Mouse (Mus musculus) lung, postnatal 36 days (tissue): ENCODE results near the gene 4930452B06Rik.

ENCODE experiments used
- DNase-seq: peaks from one replicate; pipeline ENCODE4 v3.0.0; 2022; ENCODE audit warnings: mixed read lengths

4930452B06Rik gene

GRCm38 (mm10) chr14:8449299-8449698, 216.7 kb downstream of the 4930452B06Rik start:
- no peak for DNase-seq

GRCm38 (mm10) chr14:8447352-8447751, 218.7 kb downstream of the 4930452B06Rik start:
- DNase-seq = no peak

GRCm38 (mm10) chr14:8444363-8444762, 221.7 kb downstream of the 4930452B06Rik start:
- DNase-seq = peak; percentile 17

GRCm38 (mm10) chr14:8442691-8443090, 223.3 kb downstream of the 4930452B06Rik start:
- no peak for DNase-seq

- DNase-seq = no peak
Measured at GRCm38 (mm10) chr14:8441623-8442022, 224.4 kb downstream of the 4930452B06Rik start.

- DNase-seq = peak; percentile 60
Measured at GRCm38 (mm10) chr14:8430611-8431230, 235.3 kb downstream of the 4930452B06Rik start.

- DNase-seq = no peak
Measured at GRCm38 (mm10) chr14:8429767-8430166, 236.3 kb downstream of the 4930452B06Rik start.

- no peak for DNase-seq
Measured at GRCm38 (mm10) chr14:8422833-8423232, 243.2 kb downstream of the 4930452B06Rik start.

GRCm38 (mm10) chr14:8421199-8421787, 244.7 kb downstream of the 4930452B06Rik start:
- no peak for DNase-seq

- DNase-seq = no peak
Measured at GRCm38 (mm10) chr14:8418610-8419009, 247.4 kb downstream of the 4930452B06Rik start.

GRCm38 (mm10) chr14:8405946-8406345, 260.1 kb downstream of the 4930452B06Rik start:
- no peak for DNase-seq

GRCm38 (mm10) chr14:8403310-8403709, 262.7 kb downstream of the 4930452B06Rik start:
- no peak for DNase-seq

- DNase-seq = no peak
Measured at GRCm38 (mm10) chr14:8398507-8398906, 267.5 kb downstream of the 4930452B06Rik start.

- DNase-seq = no peak
Measured at GRCm38 (mm10) chr14:8395690-8396287, 270.3 kb downstream of the 4930452B06Rik start.

GRCm38 (mm10) chr14:8392181-8392825, 273.7 kb downstream of the 4930452B06Rik start:
- DNase-seq = no peak
